Mouse (Mus musculus) CH12.LX (cell line): ENCODE data around the gene Egf. TPM values are rescaled to one million over a fixed set of nuclear protein-coding genes. Genes with fewer than 3 reads are reported as not detected.
A peak's percentile ranks its signal among the peaks of the same experiment; 100 is the strongest.

ENCODE experiments used
- DNase-seq: peaks from one replicate; pipeline ENCODE4 v3.0.0-alpha.2; 2013; ENCODE audit errors: extremely low read depth
- H3K27ac ChIP-seq: 2 replicates; pipeline ENCODE4 v1.5.1; 2012; ENCODE audit warnings: low read depth, mild to moderate bottlenecking, control low read depth, moderate library complexity; ENCODE audit not compliant: insufficient read depth
- H3K27me3 ChIP-seq: replicated peaks from 2 replicates; pipeline ENCODE3; 2012; ENCODE audit warnings: inconsistent platforms
- H3K36me3 ChIP-seq, 2 experiments: replicated peaks in 1 of 2; 2 replicates each; pipeline versions ENCODE3 to v1.6.1; 2012; ENCODE audit warnings: inconsistent platforms in 1 of 2, low read length in 1 of 2, mild to moderate bottlenecking in 1 of 2, mixed read lengths in 1 of 2, moderate library complexity in 1 of 2; ENCODE audit not compliant: control insufficient read depth in 1 of 2, insufficient read depth in 1 of 2
- H3K4me1 ChIP-seq, 2 experiments: 2 replicates each; pipeline ENCODE4 v1.6.1; 2012; ENCODE audit warnings: inconsistent platforms in 1 of 2, moderate library complexity in 1 of 2; ENCODE audit not compliant: insufficient read depth in 2 of 2, control insufficient read depth in 1 of 2
- H3K4me2 ChIP-seq: 2 replicates; pipeline ENCODE4 v1.6.1; 2012; ENCODE audit warnings: low read depth, mild to moderate bottlenecking, control low read depth; ENCODE audit not compliant: poor library complexity, insufficient read depth, severe bottlenecking
- H3K4me3 ChIP-seq, 3 experiments: fragments of 150-350 bp in 1 of 3; sonication (generic) in 1 of 3; replicated peaks in 1 of 3; 2 replicates each; pipeline versions ENCODE3 to v1.5.1; 2011 to 2012; ENCODE audit warnings: low read depth in 2 of 3, low read length in 2 of 3, mild to moderate bottlenecking in 2 of 3, moderate library complexity in 2 of 3, control low read depth in 1 of 3, improper control_type of control experiment in 1 of 3, inconsistent platforms in 1 of 3, mixed read lengths in 1 of 3; ENCODE audit not compliant: poor library complexity in 1 of 3
- H3K79me2 ChIP-seq: replicated peaks from 2 replicates; pipeline ENCODE4 v1.6.1; 2012; ENCODE audit warnings: mild to moderate bottlenecking, moderate library complexity; ENCODE audit not compliant: control insufficient read depth, poor library complexity, insufficient read depth, severe bottlenecking; ENCODE audit errors: extremely low read depth
- H3K9ac ChIP-seq: 2 replicates; pipeline ENCODE4 v1.6.1; 2012; ENCODE audit warnings: low read depth, mild to moderate bottlenecking, control low read depth, moderate library complexity; ENCODE audit not compliant: insufficient read depth
- H3K9me3 ChIP-seq: replicated peaks from 2 replicates; pipeline ENCODE3; 2012; ENCODE audit warnings: low read length, inconsistent platforms, mixed read lengths
- CTCF ChIP-seq, 2 experiments: IDR thresholded peaks in 1 of 2; conservative IDR thresholded peaks in 1 of 2; 2 replicates each; pipeline ENCODE4 v1.5.1; 2011 to 2012; ENCODE audit warnings: low read depth in 2 of 2, low read length in 2 of 2, improper control_type of control experiment in 1 of 2, inconsistent platforms in 1 of 2, mild to moderate bottlenecking in 1 of 2, moderate library complexity in 1 of 2
- ELF1 ChIP-seq: IDR thresholded peaks from 2 replicates; pipeline ENCODE4 v1.6.1; 2014; ENCODE audit warnings: low read depth, mild to moderate bottlenecking, inconsistent platforms, low read length, improper control_type of control experiment
- EP300 ChIP-seq: IDR thresholded peaks from 2 replicates; pipeline ENCODE4 v1.6.1; 2011; ENCODE audit warnings: low read length, improper control_type of control experiment
- GABPA ChIP-seq: IDR thresholded peaks from 2 replicates; pipeline ENCODE4 v1.6.1; 2012; ENCODE audit warnings: low read depth, low read length, improper control_type of control experiment, inconsistent platforms; ENCODE audit not compliant: insufficient replicate concordance
- HCFC1 ChIP-seq: IDR thresholded peaks from 2 replicates; pipeline ENCODE4 v1.6.1; 2012; ENCODE audit warnings: low read depth, mild to moderate bottlenecking, inconsistent platforms, low read length, improper control_type of control experiment
- IRF4 ChIP-seq: IDR thresholded peaks from 2 replicates; pipeline ENCODE4 v1.6.1; 2014; ENCODE audit warnings: low read depth, mild to moderate bottlenecking, inconsistent platforms, low read length, improper control_type of control experiment
- MAFK ChIP-seq: IDR thresholded peaks from 2 replicates; pipeline ENCODE4 v1.6.1; 2011; ENCODE audit warnings: low read length, improper control_type of control experiment; ENCODE audit not compliant: insufficient replicate concordance
- MAZ ChIP-seq: IDR thresholded peaks from 2 replicates; pipeline ENCODE4 v1.6.1; 2012; ENCODE audit warnings: low read depth, mild to moderate bottlenecking, inconsistent platforms, low read length, improper control_type of control experiment, moderate library complexity
- MEF2A ChIP-seq: IDR thresholded peaks from 2 replicates; pipeline ENCODE4 v1.6.1; 2014; ENCODE audit warnings: low read depth, mild to moderate bottlenecking, inconsistent platforms, low read length, improper control_type of control experiment, borderline replicate concordance
- MXI1 ChIP-seq: IDR thresholded peaks from 2 replicates; pipeline ENCODE4 v1.6.1; 2011; ENCODE audit warnings: mild to moderate bottlenecking, low read depth, low read length, improper control_type of control experiment
- NELFE ChIP-seq: IDR thresholded peaks from 2 replicates; pipeline ENCODE4 v1.6.1; 2011; ENCODE audit warnings: low read depth, low read length, improper control_type of control experiment
- NRF1 ChIP-seq: IDR thresholded peaks from 2 replicates; pipeline ENCODE4 v1.6.1; 2014; ENCODE audit warnings: low read depth, mild to moderate bottlenecking, inconsistent platforms, low read length, improper control_type of control experiment, moderate library complexity
- POLR2A ChIP-seq: IDR thresholded peaks from 2 replicates; pipeline ENCODE4 v1.6.1; 2011; ENCODE audit warnings: low read depth, mild to moderate bottlenecking, improper control_type of control experiment, low read length
- RAD21 ChIP-seq: IDR thresholded peaks from 2 replicates; pipeline ENCODE4 v1.6.1; 2011; ENCODE audit warnings: low read depth, mild to moderate bottlenecking, low read length, improper control_type of control experiment, moderate library complexity
- RCOR1 ChIP-seq: conservative IDR thresholded peaks from 2 replicates; pipeline ENCODE4 v1.6.1; 2012; ENCODE audit warnings: low read depth, mild to moderate bottlenecking, inconsistent platforms, low read length, improper control_type of control experiment
- SIN3A ChIP-seq: IDR thresholded peaks from 2 replicates; pipeline ENCODE4 v1.6.1; 2012; ENCODE audit warnings: low read length, improper control_type of control experiment, inconsistent platforms
- TBP ChIP-seq: conservative IDR thresholded peaks from 2 replicates; pipeline ENCODE4 v1.6.1; 2011; ENCODE audit warnings: low read depth, low read length, improper control_type of control experiment
- TCF12 ChIP-seq: IDR thresholded peaks from 2 replicates; pipeline ENCODE4 v1.6.1; 2014; ENCODE audit warnings: low read depth, mild to moderate bottlenecking, inconsistent platforms, low read length, improper control_type of control experiment
- UBTF ChIP-seq: IDR thresholded peaks from 2 replicates; pipeline ENCODE4 v1.6.1; 2012; ENCODE audit warnings: low read depth, mild to moderate bottlenecking, inconsistent platforms, low read length, improper control_type of control experiment, moderate library complexity
- USF2 ChIP-seq: conservative IDR thresholded peaks from 2 replicates; pipeline ENCODE4 v1.6.1; 2011; ENCODE audit warnings: low read depth, low read length, improper control_type of control experiment
- dilution Hi-C: fragments of 300-500 bp; cut with MboI; formaldehyde crosslinking; loops from 2 replicates; pipeline ENCODE4 v1.14.3; 2020; ENCODE audit warnings: low sequenced_read_pairs; ENCODE audit not compliant: extremely low pct_unique_long_range_greater_than_20kb, extremely low pct_ligation_motif_present
- in situ Hi-C: fragments of 300-500 bp; cut with MboI; formaldehyde crosslinking; loops from 3 replicates; pipeline ENCODE4 v1.14.3; 2019; ENCODE audit warnings: low sequenced_read_pairs, low pct_ligation_motif_present, low pct_unique_long_range_greater_than_20kb, mixed read lengths
- polyA plus RNA-seq: library from polyadenylated mRNA; unstranded; fragments of >175 nt; gene quantifications from 2 replicates; pipeline ENCODE4 v1.2.1, GENCODE M21; 2012; ENCODE audit warnings: low read depth; ENCODE audit not compliant: insufficient read length
- total RNA-seq, 2 experiments: library from RNA; depleted of rRNA; stranded (reverse); fragments of 300-350 nt in 1 of 2; fragments of >200 nt in 1 of 2; gene quantifications; 2 replicates each; pipeline ENCODE4 v1.2.3; 2012 to 2014

The Egf gene
- total and polyA plus RNA-seq, 3 experiments = 2.3 to 4.1 (median 3.9) TPM

GRCm38 (mm10) chr3:129730426-129730825, 24.7 kb downstream of the Egf start:
- in situ Hi-C loops (no loop called here), dilution Hi-C loops (no loop called here)
- Histone ChIP-seq H3K27me3 (no peaks in the 10 kb centered on the region), H3K4me1 (peaks cover 18 to 41% of the 10 kb centered on the region in 2 experiments), H3K9me3 (no peaks in the 10 kb centered on the region), H3K36me3 (no peaks in the 10 kb centered on the region), H3K27ac (no peak overlapping the region), H3K4me2 (no peak overlapping the region), H3K4me3 (no peak overlapping the region), H3K9ac (no peak overlapping the region), H3K79me2 (no peaks in the 10 kb centered on the region)
- no peak for DNase-seq
- TF ChIP-seq RAD21 (peak; percentile 50), TBP (no peak), EP300 (no peak), UBTF (no peak), RCOR1 (no peak), CTCF (conservative IDR thresholded peaks at IDR 0.05 in 1 of 2, IDR thresholded peaks at IDR 0.05 in 1 of 2; ENCODE audit: low read depth in 2 of 2, low read length in 2 of 2) (peak in 1 of 2 experiments; percentile 72; a peak in 3 of 4 replicates), POLR2A (no peak), ELF1 (no peak), TCF12 (no peak)

GRCm38 (mm10) chr3:129729916-129730315, 25.2 kb downstream of the Egf start:
- no peak overlapping the region for H3K4me2 ChIP-seq
- no peaks in the 10 kb centered on the region for H3K9me3 ChIP-seq
- in situ Hi-C loops = no loop called here
- DNase-seq = no peak
- H3K36me3 ChIP-seq = no peaks in the 10 kb centered on the region
- dilution Hi-C loops = no loop called here
- no peaks in the 10 kb centered on the region for H3K79me2 ChIP-seq
- H3K27me3 ChIP-seq = no peaks in the 10 kb centered on the region
- no peak overlapping the region for H3K4me3 ChIP-seq
- H3K27ac ChIP-seq = no peak overlapping the region
- H3K4me1 ChIP-seq = peaks cover 18 to 36% of the 10 kb centered on the region in 2 experiments
- no peak for TF ChIP-seq SIN3A
- no peak for TF ChIP-seq GABPA
- no peak for TF ChIP-seq NELFE
- no peak for TF ChIP-seq MAZ
- TF ChIP-seq MXI1 = no peak
- no peak for TF ChIP-seq HCFC1
- TF ChIP-seq NRF1 = no peak
- TF ChIP-seq MEF2A = no peak
- TF ChIP-seq USF2 = no peak
- TF ChIP-seq UBTF = no peak
- no peak for TF ChIP-seq RAD21
- TF ChIP-seq MAFK = no peak
- no peak for TF ChIP-seq IRF4
- TF ChIP-seq POLR2A = no peak
- TF ChIP-seq, all 38 proteins: peak for 0
- no peak overlapping the region for H3K9ac ChIP-seq
